Mouse (Mus musculus): ENCODE measurements at regions not wholly inside any gene's neighbourhood (a gene's known extent, or its start where the extent isn't known, plus 50 kb on each side); places are given as distances from the start of the nearest gene placed in this dataset.

GRCm38 (mm10) chr14:85160396-85160795 lies 717.0 kb downstream of the Pcdh17 start:
- DNase-seq (ENCODE audit: low read depth, low spot score) = no peak

GRCm38 (mm10) chr14:85186794-85187193 lies 743.4 kb downstream of the Pcdh17 start:
- DNase-seq (ENCODE audit: low read depth, low spot score) = no peak

GRCm38 (mm10) chr14:85204069-85204468 lies 760.7 kb downstream of the Pcdh17 start:
- DNase-seq (ENCODE audit: low read depth, low spot score) = no peak

DNA sequence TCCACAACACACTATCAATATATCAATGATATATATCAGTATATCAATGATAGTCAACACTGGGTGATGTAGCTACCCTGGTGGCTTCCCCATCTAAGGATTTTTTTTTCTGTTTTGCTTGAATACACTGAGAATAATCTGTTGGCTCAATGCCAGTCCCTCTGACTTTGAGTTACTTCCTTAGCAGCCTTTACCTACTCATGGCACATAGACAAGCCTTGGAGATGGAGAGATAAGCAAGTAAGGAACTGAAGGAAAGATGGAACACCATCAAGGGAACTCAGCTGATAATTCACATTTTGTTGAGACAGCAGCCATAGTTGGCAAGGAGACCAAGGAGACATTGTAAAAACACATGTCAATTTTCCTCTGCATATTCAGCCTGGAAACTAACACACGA lies 765.0 kb downstream of the Pcdh17 start:
- no peak for DNase-seq (ENCODE audit: low read depth, low spot score)

- peak; percentile 15 for DNase-seq (ENCODE audit: low read depth, low spot score)
These were observed 771.7 kb downstream of the Pcdh17 start for GRCm38 (mm10) chr14:85215026-85215425.
